Mouse (Mus musculus): ENCODE measurements around the gene Gtf2h3. TPM values are rescaled to one million over a fixed set of nuclear protein-coding genes. Genes with fewer than 3 reads are reported as not detected.

The Gtf2h3 gene
- 35.5 TPM for polyA plus RNA-seq (2015; fragmentation: Illumina TruSeq; extraction: RNeasy Lipid Tissue Mini Kit (QIAGEN cat#74804); ENCODE audit: insufficient read depth, low replicate concordance)

GRCm38 (mm10) chr5:124578633-124579317, at the start of gene Gtf2h3, which contains the start of gene Eif2b1:
Gtf2h3 (plus strand) TSS chr5:124579140.
Eif2b1 (minus strand) TSS chr5:124579131.

GRCm38 (mm10) chr5:124530655-124531582, 48.0 kb upstream of the Gtf2h3 start, which contains the start of gene Rilpl1:
Rilpl1 (minus strand) TSS chr5:124531391.

GRCm38 (mm10) chr5:124540383-124540786, 38.6 kb upstream of the Gtf2h3 start, which contains the start of gene Tmed2:
Tmed2 (plus strand) TSS chr5:124540695.

GRCm38 (mm10) chr5:124552558-124553307, 26.2 kb upstream of the Gtf2h3 start, which contains the start of gene Ddx55:
Ddx55 (plus strand) TSS chr5:124552864.

GRCm38 (mm10) chr5:124628448-124629363, 49.8 kb downstream of the Gtf2h3 start, which contains the start of gene Atp6v0a2:
Atp6v0a2 (plus strand) TSS chr5:124628576.

Other genes starting within 250 kb of the Gtf2h3 start
- gene Cdk2ap1, start 216.1 kb upstream of the Gtf2h3 start, polyA plus RNA-seq (2015; fragmentation: Illumina TruSeq; extraction: RNeasy Lipid Tissue Mini Kit (QIAGEN cat#74804); ENCODE audit: insufficient read depth, low replicate concordance): 121 TPM
- gene Sbno1, start 153.1 kb upstream of the Gtf2h3 start, polyA plus RNA-seq (2015; fragmentation: Illumina TruSeq; extraction: RNeasy Lipid Tissue Mini Kit (QIAGEN cat#74804); ENCODE audit: insufficient read depth, low replicate concordance): 125 TPM
- gene Kmt5a, start 139.2 kb upstream of the Gtf2h3 start, polyA plus RNA-seq (2015; fragmentation: Illumina TruSeq; extraction: RNeasy Lipid Tissue Mini Kit (QIAGEN cat#74804); ENCODE audit: insufficient read depth, low replicate concordance): 58.7 TPM
- gene Rilpl2, start 100.8 kb upstream of the Gtf2h3 start, polyA plus RNA-seq (2015; fragmentation: Illumina TruSeq; extraction: RNeasy Lipid Tissue Mini Kit (QIAGEN cat#74804); ENCODE audit: insufficient read depth, low replicate concordance): 16.5 TPM
- gene Snrnp35, start 96.0 kb upstream of the Gtf2h3 start, polyA plus RNA-seq (2015; fragmentation: Illumina TruSeq; extraction: RNeasy Lipid Tissue Mini Kit (QIAGEN cat#74804); ENCODE audit: insufficient read depth, low replicate concordance): 8.1 TPM
- gene Rilpl1, start 47.7 kb upstream of the Gtf2h3 start, polyA plus RNA-seq (2015; fragmentation: Illumina TruSeq; extraction: RNeasy Lipid Tissue Mini Kit (QIAGEN cat#74804); ENCODE audit: insufficient read depth, low replicate concordance): 4.2 TPM
- 535 TPM for gene Tmed2, start 38.4 kb upstream of the Gtf2h3 start, polyA plus RNA-seq (2015; fragmentation: Illumina TruSeq; extraction: RNeasy Lipid Tissue Mini Kit (QIAGEN cat#74804); ENCODE audit: insufficient read depth, low replicate concordance)
- 27.8 TPM for gene Ddx55, start 26.3 kb upstream of the Gtf2h3 start, polyA plus RNA-seq (2015; fragmentation: Illumina TruSeq; extraction: RNeasy Lipid Tissue Mini Kit (QIAGEN cat#74804); ENCODE audit: insufficient read depth, low replicate concordance)
- 39.0 TPM for gene Eif2b1, start within 50 bp of the Gtf2h3 start, polyA plus RNA-seq (2015; fragmentation: Illumina TruSeq; extraction: RNeasy Lipid Tissue Mini Kit (QIAGEN cat#74804); ENCODE audit: insufficient read depth, low replicate concordance)
- 47.7 TPM for gene Atp6v0a2, start 49.4 kb downstream of the Gtf2h3 start, polyA plus RNA-seq (2015; fragmentation: Illumina TruSeq; extraction: RNeasy Lipid Tissue Mini Kit (QIAGEN cat#74804); ENCODE audit: insufficient read depth, low replicate concordance)
- gene Dnah10, start 145.9 kb downstream of the Gtf2h3 start, polyA plus RNA-seq (2015; fragmentation: Illumina TruSeq; extraction: RNeasy Lipid Tissue Mini Kit (QIAGEN cat#74804); ENCODE audit: insufficient read depth, low replicate concordance): 0.23 TPM